Mouse (Mus musculus) ES-E14 (cell line): Measurements from ENCODE around the gene H2-Aa. TPM values are rescaled to one million over a fixed set of nuclear protein-coding genes. Genes with fewer than 3 reads are reported as not detected.
"Not testable (repeated sequence)": the region's sequence is repeated elsewhere in the genome, so short reads cannot be mapped to it uniquely, and the experiment has no call there.

ENCODE experiments used
- DNase-seq: peaks from one replicate; pipeline ENCODE4 v3.0.0-alpha.2; 2013; ENCODE audit warnings: low read depth, low spot score
- H3K27ac ChIP-seq: 2 replicates; pipeline ENCODE4 v1.5.1; 2012; ENCODE audit warnings: low read depth, mild to moderate bottlenecking, low read length, moderate library complexity, mixed read lengths; ENCODE audit not compliant: poor library complexity, insufficient read depth, severe bottlenecking
- H3K36me3 ChIP-seq: 2 replicates; pipeline ENCODE4 v1.6.1; 2012; ENCODE audit warnings: mild to moderate bottlenecking, low read length, moderate library complexity, mixed read lengths; ENCODE audit not compliant: control insufficient read depth, poor library complexity, insufficient read depth, severe bottlenecking
- H3K4me1 ChIP-seq, 2 experiments: fragments of 150-350 bp in 1 of 2; sonication (generic) in 1 of 2; 2 replicates each; pipeline ENCODE4 v1.6.1; 2012; ENCODE audit warnings: low read length in 2 of 2, mild to moderate bottlenecking in 1 of 2, mixed read lengths in 1 of 2; ENCODE audit not compliant: control insufficient read depth in 2 of 2, insufficient read depth in 2 of 2, poor library complexity in 1 of 2
- H3K4me3 ChIP-seq, 2 experiments: fragments of 150-350 bp in 1 of 2; sonication (generic) in 1 of 2; 2 replicates each; pipeline ENCODE4 v1.5.1; 2012; ENCODE audit warnings: low read length in 2 of 2, low read depth in 1 of 2, mild to moderate bottlenecking in 1 of 2, mixed read lengths in 1 of 2; ENCODE audit not compliant: insufficient read depth in 1 of 2, poor library complexity in 1 of 2, severe bottlenecking in 1 of 2
- H3K9ac ChIP-seq: 2 replicates; pipeline ENCODE4 v1.6.1; 2012; ENCODE audit warnings: low read depth, mild to moderate bottlenecking, low read length, mixed read lengths; ENCODE audit not compliant: poor library complexity, insufficient read depth, severe bottlenecking
- H3K9me3 ChIP-seq: fragments of 150-350 bp; sonication (generic); 2 replicates; pipeline ENCODE4 v1.6.1; 2012; ENCODE audit warnings: low read depth, mild to moderate bottlenecking, low read length; ENCODE audit not compliant: control insufficient read depth, insufficient read depth
- CHD2 ChIP-seq: IDR thresholded peaks from 2 replicates; pipeline ENCODE4 v1.6.1; 2014; ENCODE audit warnings: mild to moderate bottlenecking, low read depth, low read length, inconsistent platforms
- HCFC1 ChIP-seq: IDR thresholded peaks from 2 replicates; pipeline ENCODE4 v1.6.1; 2012; ENCODE audit warnings: low read length, inconsistent platforms, borderline replicate concordance; ENCODE audit not compliant: insufficient read depth
- MAFK ChIP-seq: IDR thresholded peaks from 2 replicates; pipeline ENCODE4 v1.6.1; 2014; ENCODE audit warnings: mild to moderate bottlenecking, low read depth, low read length, inconsistent platforms; ENCODE audit not compliant: insufficient read depth
- ZC3H11A ChIP-seq: IDR thresholded peaks from 2 replicates; pipeline ENCODE4 v1.6.1; 2012; ENCODE audit warnings: low read depth, mild to moderate bottlenecking, inconsistent platforms, low read length, borderline replicate concordance
- ZNF384 ChIP-seq: IDR thresholded peaks from 2 replicates; pipeline ENCODE4 v1.6.1; 2012; ENCODE audit warnings: low read depth, low read length, inconsistent platforms
- in situ Hi-C, 2 experiments: fragments of 600-800 bp; cut with MboI; formaldehyde crosslinking; loops; one replicate each; pipeline ENCODE4 v1.15.1; 2025; ENCODE audit warnings: low sequenced_read_pairs in 2 of 2, inconsistent platforms in 1 of 2; ENCODE audit not compliant: unreplicated experiment in 2 of 2
- total RNA-seq: library from RNA; depleted of rRNA; stranded (reverse); fragments of 300-350 nt; gene quantifications from 2 replicates; pipeline ENCODE4 v1.2.3, GENCODE M21; 2012

H2-Aa gene
- total RNA-seq, 1 experiment, result 1.6 TPM

GRCm38 (mm10) chr17:34312185-34312584 lies 24.6 kb upstream of the H2-Aa start:
- Histone ChIP-seq H3K27ac (no peak overlapping the region), H3K4me1 (peaks cover 0 to 4% of the 10 kb centered on the region in 2 experiments; a peak in 1 of 4 replicates), H3K4me3 (no peak overlapping the region), H3K9me3 (no peaks in the 10 kb centered on the region), H3K9ac (no peak overlapping the region), H3K36me3 (no peaks in the 10 kb centered on the region)
- TF ChIP-seq ZC3H11A (no peak), HCFC1 (no peak), CHD2 (no peak), MAFK (no peak), ZNF384 (no peak)
- in situ Hi-C loops, result loop anchor here in 1 of 2 experiments (5.0 kb wide), 1 partner anchor 65 kb away; no protein-coding TSS in a partner anchor
- DNase-seq, result no peak

GRCm38 (mm10) chr17:34310526-34310925 lies 22.9 kb upstream of the H2-Aa start:
- not testable (repeated sequence) for DNase-seq, H3K4me1 ChIP-seq, H3K27ac ChIP-seq, H3K9ac ChIP-seq, H3K36me3 ChIP-seq, H3K4me3 ChIP-seq, H3K9me3 ChIP-seq
- in situ Hi-C loops, result loop anchor here in 1 of 2 experiments (5.0 kb wide), 1 partner anchor 63 kb away; no protein-coding TSS in a partner anchor

GRCm38 (mm10) chr17:34309683-34310385 lies 22.2 kb upstream of the H2-Aa start:
- in situ Hi-C loops, result loop anchor here in 1 of 2 experiments (5.0 kb wide), 1 partner anchor 63 kb away; no protein-coding TSS in a partner anchor
- H3K9me3 ChIP-seq, result no peaks in the 10 kb centered on the region
- H3K36me3 ChIP-seq, result no peaks in the 10 kb centered on the region
- no peak for TF ChIP-seq HCFC1
- TF ChIP-seq MAFK, result no peak
- no peak for TF ChIP-seq CHD2
- no peak for TF ChIP-seq ZNF384
- TF ChIP-seq ZC3H11A, result no peak
- peak overlapping the region; percentile 52 to 61 for H3K4me3 ChIP-seq
- no peak for DNase-seq
- no peak overlapping the region for H3K27ac ChIP-seq
- H3K9ac ChIP-seq, result peak overlapping the region; percentile 48; the same call in 1 of the 2 replicates
- H3K4me1 ChIP-seq, result peaks cover 0 to 4% of the 10 kb centered on the region in 2 experiments; a peak in 1 of 4 replicates

GRCm38 (mm10) chr17:34309225-34309624 lies 21.6 kb upstream of the H2-Aa start:
- peaks cover 0 to 3% of the 10 kb centered on the region in 2 experiments; a peak in 1 of 4 replicates for H3K4me1 ChIP-seq
- in situ Hi-C loops, result no loop called here
- DNase-seq, result no peak
- no peaks in the 10 kb centered on the region for H3K36me3 ChIP-seq
- TF ChIP-seq ZC3H11A (no peak), MAFK (no peak), CHD2 (no peak), HCFC1 (no peak), ZNF384 (no peak)
- no peak overlapping the region for H3K27ac ChIP-seq
- peak overlapping the region; percentile 52 to 61; a peak in 3 of 4 replicates for H3K4me3 ChIP-seq
- no peaks in the 10 kb centered on the region for H3K9me3 ChIP-seq
- H3K9ac ChIP-seq, result no peak overlapping the region

- in situ Hi-C loops, result no loop called here
- no peak for TF ChIP-seq ZNF384
- TF ChIP-seq ZC3H11A, result no peak
- no peak for TF ChIP-seq MAFK
- no peak for TF ChIP-seq HCFC1
- Histone ChIP-seq H3K36me3 (no peaks in the 10 kb centered on the region), H3K27ac (no peak overlapping the region), H3K4me3 (no peak overlapping the region), H3K9ac (no peak overlapping the region), H3K9me3 (no peaks in the 10 kb centered on the region), H3K4me1 (no peaks in the 10 kb centered on the region)
- DNase-seq, result no peak
These were observed 20.5 kb upstream of the H2-Aa start for GRCm38 (mm10) chr17:34308161-34308560.
